Mouse (Mus musculus) embryonic facial prominence, embryonic 15.5 days (tissue): ENCODE results near the gene Tollip. TPM values are rescaled to one million over a fixed set of nuclear protein-coding genes. Genes with fewer than 3 reads are reported as not detected.

Experiments
- ATAC-seq: fragments of 200-750 bp; cut with Nextera tagmentation; 2 replicates; pipeline ENCODE4 v1.8.0; 2017; ENCODE audit warnings: low read depth, moderate TSS enrichment; ENCODE audit not compliant: insufficient number of reproducible peaks, low FRiP score, low TSS enrichment
- H3K27ac ChIP-seq: fragments of 300-500 bp; sonication (generic); replicated peaks from 2 replicates; pipeline ENCODE4 v1.5.1; 2015; ENCODE audit warnings: mild to moderate bottlenecking, inconsistent platforms
- H3K27me3 ChIP-seq: fragments of 300-500 bp; sonication (generic); 2 replicates; pipeline ENCODE4 v1.6.1; 2015; ENCODE audit warnings: inconsistent platforms
- H3K36me3 ChIP-seq: fragments of 300-500 bp; sonication (generic); 2 replicates; pipeline ENCODE4 v1.6.1; 2015; ENCODE audit warnings: mild to moderate bottlenecking, inconsistent platforms
- H3K4me1 ChIP-seq: fragments of 300-500 bp; sonication (generic); 2 replicates; pipeline ENCODE4 v1.6.1; 2015; ENCODE audit warnings: inconsistent platforms
- H3K4me2 ChIP-seq: fragments of 300-500 bp; sonication (generic); replicated peaks from 2 replicates; pipeline ENCODE4 v1.6.1; 2015; ENCODE audit warnings: mild to moderate bottlenecking, inconsistent platforms
- H3K4me3 ChIP-seq: fragments of 300-500 bp; sonication (generic); replicated peaks from 2 replicates; pipeline ENCODE4 v1.5.1; 2015; ENCODE audit warnings: mild to moderate bottlenecking, inconsistent platforms
- H3K9ac ChIP-seq: fragments of 300-500 bp; sonication (generic); 2 replicates; pipeline ENCODE4 v1.6.1; 2015; ENCODE audit warnings: inconsistent platforms
- H3K9me3 ChIP-seq: fragments of 300-500 bp; sonication (generic); replicated peaks from 2 replicates; pipeline ENCODE4 v1.6.1; 2016; ENCODE audit warnings: inconsistent platforms
- WGBS: fragments of 180-500 bp; shearing (Covaris S2); methylation state at CpG from one replicate; pipeline ENCODE4 v1.1.7; 2015; 5-methylcytosine and 5-hydroxymethylcytosine counted together
- polyA plus RNA-seq: library from polyadenylated mRNA; unstranded; fragments of >200 nt; fragmentation: Nextera tagmentation; extraction: Ambion mirVana; gene quantifications from 2 replicates; pipeline ENCODE4 v1.2.1, GENCODE M21; 2015

The Tollip gene
- polyA plus RNA-seq, 1 experiment from 2014 or later: 56.0 TPM

GRCm38 (mm10) chr7:141951821-141952220 is 33.5 kb upstream of the Tollip start:
- 86% methylated on average over 4 of the region's 4 CpGs for WGBS
- H3K4me1 ChIP-seq: peaks cover 17% of the 10 kb centered on the region
- no peak for ATAC-seq
- no peak overlapping the region for H3K4me2 ChIP-seq
- H3K4me3 ChIP-seq: no peak overlapping the region
- no peaks in the 10 kb centered on the region for H3K36me3 ChIP-seq
- H3K9ac ChIP-seq: no peak overlapping the region
- H3K27me3 ChIP-seq: peaks cover 69% of the 10 kb centered on the region
- no peaks in the 10 kb centered on the region for H3K9me3 ChIP-seq
- H3K27ac ChIP-seq: no peak overlapping the region

- no peak overlapping the region for H3K27ac ChIP-seq
- peaks cover 74% of the 10 kb centered on the region for H3K27me3 ChIP-seq
- WGBS: 1% methylated on average over 82 of the region's 84 CpGs
- no peak overlapping the region for H3K9ac ChIP-seq
- peak overlapping the region; percentile 91 for H3K4me2 ChIP-seq
- H3K4me1 ChIP-seq: peaks cover 21% of the 10 kb centered on the region
- H3K36me3 ChIP-seq: no peaks in the 10 kb centered on the region
- no peak for ATAC-seq
- H3K4me3 ChIP-seq: peak overlapping the region; percentile 48
- H3K9me3 ChIP-seq: no peaks in the 10 kb centered on the region
Measured at GRCm38 (mm10) chr7:141950104-141951013, 32.1 kb upstream of the Tollip start.

GRCm38 (mm10) chr7:141949799-141950103 is 31.4 kb upstream of the Tollip start:
- ATAC-seq: peak; percentile 47
- WGBS: under 1% methylated on average over 38 of the region's 54 CpGs
- Histone ChIP-seq H3K9me3 (no peaks in the 10 kb centered on the region), H3K27me3 (peaks cover 77% of the 10 kb centered on the region), H3K27ac (no peak overlapping the region), H3K4me1 (peaks cover 21% of the 10 kb centered on the region), H3K9ac (no peak overlapping the region), H3K36me3 (no peaks in the 10 kb centered on the region), H3K4me3 (peak overlapping the region; percentile 48), H3K4me2 (peak overlapping the region; percentile 91)

GRCm38 (mm10) chr7:141948906-141949798 is 30.8 kb upstream of the Tollip start, which contains the start of gene Brsk2:
TSS of gene Brsk2 (plus strand) at chr7:141949751.
- WGBS: 2% methylated on average over 55 of the region's 55 CpGs
- Histone ChIP-seq H3K9ac (no peak within 1 kb of the TSS), H3K4me3 (peak within 1 kb of the TSS; percentile 48), H3K4me1 (peaks cover 21% of the 10 kb centered on the region), H3K36me3 (no peaks in the 10 kb centered on the region), H3K9me3 (no peaks in the 10 kb centered on the region), H3K27me3 (peaks cover 77% of the 10 kb centered on the region), H3K4me2 (peak within 1 kb of the TSS; percentile 91), H3K27ac (no peak within 1 kb of the TSS)
- peak; percentile 94 for ATAC-seq

GRCm38 (mm10) chr7:141948045-141948444 is 29.7 kb upstream of the Tollip start:
- no peak for ATAC-seq

GRCm38 (mm10) chr7:141947512-141947911 is 29.2 kb upstream of the Tollip start:
- Histone ChIP-seq H3K27me3 (peaks cover 62% of the 10 kb centered on the region), H3K4me3 (no peak overlapping the region), H3K9ac (no peak overlapping the region), H3K4me1 (peaks cover 21% of the 10 kb centered on the region), H3K9me3 (no peaks in the 10 kb centered on the region), H3K27ac (no peak overlapping the region), H3K4me2 (no peak overlapping the region), H3K36me3 (no peaks in the 10 kb centered on the region)
- ATAC-seq: no peak

More at GRCm38 (mm10) chr7:141948045-141948444, 29.7 kb upstream of the Tollip start:
- no peaks in the 10 kb centered on the region for H3K36me3 ChIP-seq
- peaks cover 21% of the 10 kb centered on the region for H3K4me1 ChIP-seq
- peaks cover 67% of the 10 kb centered on the region for H3K27me3 ChIP-seq
- H3K4me3 ChIP-seq: no peak overlapping the region
- WGBS: 64% methylated on average over 1 of the region's 1 CpGs
- no peaks in the 10 kb centered on the region for H3K9me3 ChIP-seq
- no peak overlapping the region for H3K9ac ChIP-seq
- H3K27ac ChIP-seq: no peak overlapping the region
- H3K4me2 ChIP-seq: no peak overlapping the region

- H3K4me1 ChIP-seq: peaks cover 21% of the 10 kb centered on the region
- no peak overlapping the region for H3K27ac ChIP-seq
- no peak overlapping the region for H3K4me2 ChIP-seq
- 17% methylated on average over 7 of the region's 7 CpGs for WGBS
- no peaks in the 10 kb centered on the region for H3K9me3 ChIP-seq
- H3K27me3 ChIP-seq: peaks cover 46% of the 10 kb centered on the region
- ATAC-seq: no peak
- H3K36me3 ChIP-seq: no peaks in the 10 kb centered on the region
- no peak overlapping the region for H3K4me3 ChIP-seq
- H3K9ac ChIP-seq: no peak overlapping the region
Measured at GRCm38 (mm10) chr7:141945927-141946326, 27.6 kb upstream of the Tollip start.

GRCm38 (mm10) chr7:141943444-141943843 is 25.1 kb upstream of the Tollip start:
- H3K4me3 ChIP-seq: no peak overlapping the region
- no peak overlapping the region for H3K4me2 ChIP-seq
- no peaks in the 10 kb centered on the region for H3K36me3 ChIP-seq
- 0 out of 2 replicates have a peak, but pooled peaks cover 3% of the 10 kb centered on the region for H3K4me1 ChIP-seq
- no peak for ATAC-seq
- peaks cover 28% of the 10 kb centered on the region for H3K27me3 ChIP-seq
- H3K27ac ChIP-seq: no peak overlapping the region
- H3K9ac ChIP-seq: no peak overlapping the region
- WGBS: 62% methylated on average over 5 of the region's 5 CpGs
- H3K9me3 ChIP-seq: no peaks in the 10 kb centered on the region

GRCm38 (mm10) chr7:141934951-141935350 is 16.6 kb upstream of the Tollip start:
- H3K4me2 ChIP-seq: no peak overlapping the region
- H3K9ac ChIP-seq: no peak overlapping the region
- no peak overlapping the region for H3K27ac ChIP-seq
- no peaks in the 10 kb centered on the region for H3K36me3 ChIP-seq
- WGBS: 92% methylated on average over 6 of the region's 6 CpGs
- ATAC-seq: no peak
- no peaks in the 10 kb centered on the region for H3K4me1 ChIP-seq
- no peak overlapping the region for H3K4me3 ChIP-seq
- H3K9me3 ChIP-seq: no peaks in the 10 kb centered on the region
- peaks cover 3% of the 10 kb centered on the region; the same call in 1 of the 2 replicates for H3K27me3 ChIP-seq

- Histone ChIP-seq H3K27me3 (peaks cover 3% of the 10 kb centered on the region; the same call in 1 of the 2 replicates), H3K27ac (no peak overlapping the region), H3K4me3 (no peak overlapping the region), H3K4me2 (no peak overlapping the region), H3K4me1 (no peaks in the 10 kb centered on the region), H3K9me3 (no peaks in the 10 kb centered on the region), H3K9ac (no peak overlapping the region), H3K36me3 (no peaks in the 10 kb centered on the region)
- 54% methylated on average over 7 of the region's 7 CpGs for WGBS
- ATAC-seq: no peak
Measured at GRCm38 (mm10) chr7:141934128-141934898, 16.0 kb upstream of the Tollip start.

- Histone ChIP-seq H3K9me3 (no peaks in the 10 kb centered on the region), H3K27me3 (no peaks in the 10 kb centered on the region), H3K4me2 (no peak overlapping the region), H3K4me3 (no peak overlapping the region), H3K36me3 (no peaks in the 10 kb centered on the region), H3K4me1 (no peaks in the 10 kb centered on the region), H3K9ac (no peak overlapping the region), H3K27ac (no peak overlapping the region)
- no peak for ATAC-seq
- 78% methylated on average over 10 of the region's 10 CpGs for WGBS
Measured at GRCm38 (mm10) chr7:141928642-141929041, 10.3 kb upstream of the Tollip start.
